Mouse (Mus musculus): ENCODE results near the gene Leo1.

- TF ChIP-seq POLR2A (IDR thresholded peaks at IDR 0.05; ENCODE audit: insufficient read depth, low read depth, low read length) = no peak
- TF ChIP-seq CTCF (IDR thresholded peaks at IDR 0.05) = no peak
- TF ChIP-seq EP300 (IDR thresholded peaks at IDR 0.05; ENCODE audit: insufficient read depth, low read depth, low read length) = no peak
These were observed 3.7 kb downstream of the Leo1 start for GRCm38 (mm10) chr9:75444981-75445380.

Data from heart, adult 2 months (tissue).